8 mouse cellular contexts compared by ENCODE assay signal in genomic region chr5:136566001-136566811, GRCm38 (mm10). TPM values are rescaled to one million over a fixed set of nuclear protein-coding genes. Genes with fewer than 3 reads are reported as not detected.
DNase-seq lines count a peak whose midpoint lies in the region; ATAC-seq and TF ChIP-seq lines count a peak whose summit lies in the region.

No protein-coding gene starts in this region.

- no peaks in the 10 kb centered on the region for H3K36me3 ChIP-seq in C2C12 (ENCODE audit: control insufficient read depth, insufficient read depth)
- 0 out of 2 replicates have a peak, but pooled peaks cover 3% of the 10 kb centered on the region for H3K36me3 ChIP-seq in forebrain, embryonic 10.5 days (replicated peaks)
- H3K36me3 ChIP-seq in heart, embryonic 14.5 days (ENCODE audit: control insufficient read depth, insufficient read depth, low read length): no peaks in the 10 kb centered on the region
- no peaks in the 10 kb centered on the region for H3K36me3 ChIP-seq in kidney, postnatal 0 days (ENCODE audit: insufficient read depth, low read length)
- H3K36me3 ChIP-seq in liver, embryonic 15.5 days (replicated peaks): no peaks in the 10 kb centered on the region
- no peaks in the 10 kb centered on the region for H3K36me3 ChIP-seq in stomach, embryonic 14.5 days (ENCODE audit: control insufficient read depth, insufficient read depth, low read length)

- ATAC-seq in heart, embryonic 14.5 days (ENCODE audit: insufficient number of reproducible peaks, insufficient read depth, low FRiP score, low read depth): peak; percentile 33; the same call in 1 of the 2 replicates
- ATAC-seq in kidney, postnatal 0 days (replicated peaks; ENCODE audit: low FRiP score, low read depth): 0 out of 2 replicates have a peak, but pooled peaks have one; percentile 16
- peak; percentile 25 for ATAC-seq in liver, embryonic 15.5 days (ENCODE audit: insufficient read depth)
- ATAC-seq in stomach, embryonic 14.5 days (ENCODE audit: insufficient number of reproducible peaks, insufficient read depth, low FRiP score, low read depth): no peak

- H3K79me2 ChIP-seq in C2C12 (ENCODE audit: control insufficient read depth, insufficient read depth): peaks cover 59% of the 10 kb centered on the region

- TF ChIP-seq CTCF in C2C12 (IDR thresholded peaks at IDR 0.05; ENCODE audit: control insufficient read depth, insufficient read depth, insufficient read length): peak; percentile 62
- TF ChIP-seq CTCF in kidney, postnatal 0 days (IDR thresholded peaks at IDR 0.05; ENCODE audit: low read depth): no peak; the same call in 1 of the 2 replicates

- peaks cover 52% of the 10 kb centered on the region for H3K4me1 ChIP-seq in forebrain, embryonic 10.5 days
- peaks cover 5 to 23% of the 10 kb centered on the region in 2 experiments for H3K4me1 ChIP-seq in heart, embryonic 14.5 days (ENCODE audit: control insufficient read depth in 2 of 2, insufficient read depth in 2 of 2, low read length in 2 of 2)
- H3K4me1 ChIP-seq in kidney, postnatal 0 days (replicated peaks; ENCODE audit: insufficient read depth, low read length): 0 out of 2 replicates have a peak, but pooled peaks cover 7% of the 10 kb centered on the region
- peaks cover 45% of the 10 kb centered on the region for H3K4me1 ChIP-seq in liver, embryonic 15.5 days (replicated peaks)
- peaks cover 28% of the 10 kb centered on the region; the same call in 1 of the 2 replicates for H3K4me1 ChIP-seq in stomach, embryonic 14.5 days (ENCODE audit: control insufficient read depth, insufficient read depth, low read length)

- under 1% methylated on average over 68 of the region's 79 CpGs for WGBS in forebrain, embryonic 10.5 days
- under 1% methylated on average over 58 of the region's 79 CpGs for WGBS in heart, embryonic 14.5 days
- under 1% methylated on average over 64 of the region's 79 CpGs for WGBS in kidney, postnatal 0 days
- WGBS in liver, embryonic 15.5 days (ENCODE audit: insufficient replicate concordance): under 1% methylated on average over 69 of the region's 79 CpGs
- WGBS in stomach, embryonic 14.5 days: under 1% methylated on average over 58 of the region's 79 CpGs

- H3K4me2 ChIP-seq in heart, embryonic 14.5 days (ENCODE audit: low read length): peak overlapping the region; percentile 100
- peak overlapping the region; percentile 98 for H3K4me2 ChIP-seq in kidney, postnatal 0 days (ENCODE audit: low read length)
- peak overlapping the region; percentile 98 for H3K4me2 ChIP-seq in liver, embryonic 15.5 days
- peak overlapping the region; percentile 92 for H3K4me2 ChIP-seq in stomach, embryonic 14.5 days (replicated peaks; ENCODE audit: low read depth, low read length)

- DNase-seq in brain, adult 2 months (ENCODE audit: low read depth, low spot score): peak; percentile 67
- peak; percentile 63 for DNase-seq in forebrain, embryonic 10.5 days (ENCODE audit: extremely low spot score, low spot score)
- DNase-seq in kidney, postnatal 0 days (ENCODE audit: low spot score): peak; percentile 76
- peak; percentile 74 for DNase-seq in neural tube, embryonic 10.5 days (ENCODE audit: extremely low spot score, low spot score)

- peak overlapping the region; percentile 84 for H3K4me3 ChIP-seq in C2C12 (ENCODE audit: insufficient read depth, poor library complexity, severe bottlenecking)
- H3K4me3 ChIP-seq in forebrain, embryonic 10.5 days: peak overlapping the region; percentile 98
- H3K4me3 ChIP-seq in heart, embryonic 14.5 days (ENCODE audit: control insufficient read depth in 1 of 2, insufficient read depth in 1 of 2, low read depth in 1 of 2, low read length in 2 of 2): peak overlapping the region; percentile 63 to 72
- peak overlapping the region; percentile 99 for H3K4me3 ChIP-seq in kidney, postnatal 0 days (replicated peaks; ENCODE audit: low read depth, low read length)
- peak overlapping the region; percentile 89 for H3K4me3 ChIP-seq in liver, embryonic 15.5 days (replicated peaks)
- H3K4me3 ChIP-seq in stomach, embryonic 14.5 days (ENCODE audit: low read depth, low read length): peak overlapping the region; percentile 99

- H3K27ac ChIP-seq in forebrain, embryonic 10.5 days: peak overlapping the region; percentile 100
- H3K27ac ChIP-seq in heart, embryonic 14.5 days (replicated peaks in 1 of 2; ENCODE audit: control insufficient read depth in 1 of 2, insufficient read depth in 1 of 2, low read depth in 2 of 2, low read length in 2 of 2): peak overlapping the region; percentile 71 to 94
- peak overlapping the region; percentile 84 for H3K27ac ChIP-seq in kidney, postnatal 0 days
- H3K27ac ChIP-seq in liver, embryonic 15.5 days (replicated peaks): peak overlapping the region; percentile 73
- H3K27ac ChIP-seq in stomach, embryonic 14.5 days (ENCODE audit: low read length): peak overlapping the region; percentile 92

- peak overlapping the region; percentile 88 for H3K9ac ChIP-seq in heart, embryonic 14.5 days (ENCODE audit: low read length)
- H3K9ac ChIP-seq in kidney, postnatal 0 days (ENCODE audit: low read depth, low read length): peak overlapping the region; percentile 85
- peak overlapping the region; percentile 78 for H3K9ac ChIP-seq in liver, embryonic 15.5 days
- peak overlapping the region; percentile 83 for H3K9ac ChIP-seq in stomach, embryonic 14.5 days (replicated peaks; ENCODE audit: low read depth, low read length)

- H3K9me3 ChIP-seq in forebrain, embryonic 10.5 days: no peaks in the 10 kb centered on the region
- no peaks in the 10 kb centered on the region for H3K9me3 ChIP-seq in heart, embryonic 14.5 days (ENCODE audit: control insufficient read depth, low read length)
- no peaks in the 10 kb centered on the region for H3K9me3 ChIP-seq in kidney, postnatal 0 days (replicated peaks; ENCODE audit: low read length)
- no peaks in the 10 kb centered on the region for H3K9me3 ChIP-seq in liver, embryonic 15.5 days (replicated peaks)
- H3K9me3 ChIP-seq in stomach, embryonic 14.5 days (ENCODE audit: control insufficient read depth, low read depth, low read length): no peaks in the 10 kb centered on the region

- no peaks in the 10 kb centered on the region for H3K27me3 ChIP-seq in C2C12 (ENCODE audit: control insufficient read depth, insufficient read depth, insufficient read length)
- peaks cover 28% of the 10 kb centered on the region for H3K27me3 ChIP-seq in forebrain, embryonic 10.5 days (ENCODE audit: poor library complexity, severe bottlenecking)
- H3K27me3 ChIP-seq in heart, embryonic 14.5 days (ENCODE audit: control insufficient read depth, insufficient read depth, low read length): peaks cover 6% of the 10 kb centered on the region; the same call in 1 of the 2 replicates
- no peaks in the 10 kb centered on the region for H3K27me3 ChIP-seq in kidney, postnatal 0 days (ENCODE audit: insufficient read depth, low read length)
- H3K27me3 ChIP-seq in liver, embryonic 15.5 days: peaks cover 47% of the 10 kb centered on the region
- H3K27me3 ChIP-seq in stomach, embryonic 14.5 days (ENCODE audit: control insufficient read depth, insufficient read depth, low read length): 0 out of 2 replicates have a peak, but pooled peaks cover 2% of the 10 kb centered on the region

- H3ac ChIP-seq in C2C12 (ENCODE audit: control insufficient read depth, insufficient read length, low read depth): peak overlapping the region; percentile 81

- peaks cover 47% of the 10 kb centered on the region for H3K79me3 ChIP-seq in C2C12 (ENCODE audit: low read depth)

TF ChIP-seq in C2C12, 6 proteins besides CTCF, POLR2A, EP300 and RAD21:
- TF ChIP-seq CEBPB (IDR thresholded peaks at IDR 0.05; ENCODE audit: low read depth): no peak
- no peak for TF ChIP-seq USF1 (IDR thresholded peaks at IDR 0.05; ENCODE audit: low read depth)
- no peak for TF ChIP-seq MYOD1 (IDR thresholded peaks at IDR 0.05; ENCODE audit: control insufficient read depth, insufficient read length, low read depth)
- no peak for TF ChIP-seq MYOG (IDR thresholded peaks at IDR 0.05; ENCODE audit: control insufficient read depth, extremely low read depth, insufficient read length)
- no peak for TF ChIP-seq MAX (IDR thresholded peaks at IDR 0.05)
- TF ChIP-seq FOSL1 (IDR thresholded peaks at IDR 0.05; ENCODE audit: insufficient read depth, low read length, poor library complexity, severe bottlenecking): no peak

RNA-seq across cellular contexts. Expression of gene Cux1, which starts 1.1 kb away (rescaled TPM):
- 43.9 TPM for polyA plus RNA-seq in C2C12 (2012; fragmentation: generic; extraction: Trizol)
- polyA plus RNA-seq in forebrain, embryonic 10.5 days (2016; fragmentation: Nextera tagmentation; extraction: Ambion mirVana): 106 and 107 TPM in 2 replicates
- 71.6 and 76.8 TPM in 2 replicates for polyA plus RNA-seq in heart, embryonic 14.5 days (2014; fragmentation: Nextera tagmentation; extraction: Ambion mirVana)
- 73.4 and 84.0 TPM in 2 replicates for polyA plus RNA-seq in kidney, postnatal 0 days (2015; fragmentation: Nextera tagmentation; extraction: Ambion mirVana)
- 16.9 and 17.1 TPM in 2 replicates for polyA plus RNA-seq in liver, embryonic 15.5 days (2015; fragmentation: Nextera tagmentation; extraction: Ambion mirVana)
- polyA plus RNA-seq in stomach, embryonic 14.5 days (2014; fragmentation: Nextera tagmentation; extraction: Ambion mirVana): 92.8 and 93.1 TPM in 2 replicates
